Mouse (Mus musculus): Measurements from ENCODE around the gene Gm45234. TPM values are rescaled to one million over a fixed set of nuclear protein-coding genes. Genes with fewer than 3 reads are reported as not detected.

Gm45234 gene
- polyA plus RNA-seq, 1 experiment, result not detected

- Histone ChIP-seq H3K4me3 (replicated peaks; ENCODE audit: control insufficient read depth, low read depth, low read length) (no peak overlapping the region), H3K4me1 (ENCODE audit: control insufficient read depth, insufficient read depth, low read length) (no peaks in the 10 kb centered on the region), H3K27ac (ENCODE audit: control insufficient read depth, insufficient read depth, low read depth, low read length, poor library complexity) (no peak overlapping the region)
- TF ChIP-seq POLR2A (IDR thresholded peaks at IDR 0.05; ENCODE audit: borderline replicate concordance, control insufficient read depth, low read depth, low read length), result no peak
- no peak for TF ChIP-seq CTCF (IDR thresholded peaks at IDR 0.05; ENCODE audit: control insufficient read depth, insufficient read depth, low read length)
- WGBS, result 69% methylated on average over 5 of the region's 5 CpGs
Observed at GRCm38 (mm10) chr6:124757909-124758848, 2.4 kb upstream of the Gm45234 start.

- 35% methylated on average over 5 of the region's 5 CpGs for WGBS
- Histone ChIP-seq H3K4me1 (ENCODE audit: control insufficient read depth, insufficient read depth, low read length) (no peaks in the 10 kb centered on the region), H3K27ac (ENCODE audit: control insufficient read depth, insufficient read depth, low read depth, low read length, poor library complexity) (no peak overlapping the region), H3K4me3 (replicated peaks; ENCODE audit: control insufficient read depth, low read depth, low read length) (no peak overlapping the region)
- no peak for TF ChIP-seq CTCF (IDR thresholded peaks at IDR 0.05; ENCODE audit: control insufficient read depth, insufficient read depth, low read length)
- TF ChIP-seq POLR2A (IDR thresholded peaks at IDR 0.05; ENCODE audit: borderline replicate concordance, control insufficient read depth, low read depth, low read length), result no peak
Observed at GRCm38 (mm10) chr6:124757351-124757880, 1.6 kb upstream of the Gm45234 start.

- no peak for TF ChIP-seq CTCF (IDR thresholded peaks at IDR 0.05; ENCODE audit: control insufficient read depth, insufficient read depth, low read length)
- TF ChIP-seq POLR2A (IDR thresholded peaks at IDR 0.05; ENCODE audit: borderline replicate concordance, control insufficient read depth, low read depth, low read length), result no peak
- Histone ChIP-seq H3K4me1 (ENCODE audit: control insufficient read depth, insufficient read depth, low read length) (no peaks in the 10 kb centered on the region), H3K4me3 (replicated peaks; ENCODE audit: control insufficient read depth, low read depth, low read length) (peak overlapping the region; percentile 66), H3K27ac (ENCODE audit: control insufficient read depth, insufficient read depth, low read depth, low read length, poor library complexity) (peak overlapping the region; percentile 77)
- 2% methylated on average over 54 of the region's 54 CpGs for WGBS
Observed at GRCm38 (mm10) chr6:124756652-124757350, 980 bp upstream of the Gm45234 start.

- TF ChIP-seq CTCF (IDR thresholded peaks at IDR 0.05; ENCODE audit: control insufficient read depth, insufficient read depth, low read length), result no peak
- TF ChIP-seq POLR2A (IDR thresholded peaks at IDR 0.05; ENCODE audit: borderline replicate concordance, control insufficient read depth, low read depth, low read length), result no peak
- Histone ChIP-seq H3K4me1 (ENCODE audit: control insufficient read depth, insufficient read depth, low read length) (no peaks in the 10 kb centered on the region), H3K27ac (ENCODE audit: control insufficient read depth, insufficient read depth, low read depth, low read length, poor library complexity) (no peak overlapping the region), H3K4me3 (replicated peaks; ENCODE audit: control insufficient read depth, low read depth, low read length) (peak overlapping the region; percentile 79)
- WGBS, result 27% methylated on average over 3 of the region's 3 CpGs
Observed at GRCm38 (mm10) chr6:124755306-124755705, 515 bp downstream of the Gm45234 start.

DNA sequence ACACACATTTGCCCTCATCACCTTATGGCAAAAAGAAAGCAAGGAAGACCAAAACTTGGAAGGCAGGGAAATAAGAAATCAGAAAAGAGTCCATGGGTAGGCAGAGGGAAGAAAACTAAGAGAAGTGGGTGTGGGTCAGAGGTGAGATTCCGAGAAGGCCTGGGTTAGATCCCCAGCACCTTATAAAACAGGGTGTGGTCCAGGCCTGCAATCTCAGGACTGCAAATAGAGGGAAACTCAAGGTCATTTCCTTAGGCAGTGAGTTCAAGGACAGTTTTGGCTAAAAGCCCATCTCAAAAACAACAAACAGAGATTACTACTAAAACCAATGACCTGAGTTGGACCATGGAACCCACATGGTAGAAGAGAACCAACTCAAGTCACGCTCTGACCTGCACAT is 2.0 kb downstream of the Gm45234 start:
- WGBS, result 86% methylated on average over 2 of the region's 2 CpGs
- H3K27ac ChIP-seq (ENCODE audit: control insufficient read depth, insufficient read depth, low read depth, low read length, poor library complexity), result no peak overlapping the region
- no peaks in the 10 kb centered on the region for H3K4me1 ChIP-seq (ENCODE audit: control insufficient read depth, insufficient read depth, low read length)
- TF ChIP-seq POLR2A (IDR thresholded peaks at IDR 0.05; ENCODE audit: borderline replicate concordance, control insufficient read depth, low read depth, low read length), result no peak
- no peak overlapping the region for H3K4me3 ChIP-seq (replicated peaks; ENCODE audit: control insufficient read depth, low read depth, low read length)

DNA sequence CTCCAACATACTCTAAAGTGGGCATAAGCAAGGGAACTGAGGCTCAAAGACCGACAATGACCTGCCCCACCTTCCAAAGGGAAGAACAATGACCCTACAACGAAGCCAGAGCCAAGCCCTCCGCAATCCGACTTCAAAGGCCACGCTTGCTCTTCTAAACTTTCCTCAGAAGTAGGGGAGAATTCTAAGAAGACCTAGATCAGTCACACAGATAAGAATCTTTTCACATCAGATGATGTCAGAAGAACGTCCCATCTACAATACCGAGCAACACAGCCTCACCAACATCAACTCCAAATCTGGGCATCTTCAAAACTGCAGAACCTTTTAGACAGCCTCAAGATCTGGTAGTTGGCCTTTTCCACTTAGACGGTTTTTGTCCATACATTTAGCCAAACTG is 5.4 kb downstream of the Gm45234 start:
- H3K4me1 ChIP-seq (ENCODE audit: control insufficient read depth, insufficient read depth, low read length), result no peaks in the 10 kb centered on the region; the same call in 1 of the 2 replicates
- WGBS, result 82% methylated on average over 8 of the region's 8 CpGs
- H3K4me3 ChIP-seq (replicated peaks; ENCODE audit: control insufficient read depth, low read depth, low read length), result no peak overlapping the region
- TF ChIP-seq CTCF (IDR thresholded peaks at IDR 0.05; ENCODE audit: control insufficient read depth, insufficient read depth, low read length), result no peak
- no peak for TF ChIP-seq POLR2A (IDR thresholded peaks at IDR 0.05; ENCODE audit: borderline replicate concordance, control insufficient read depth, low read depth, low read length)
- H3K27ac ChIP-seq (ENCODE audit: control insufficient read depth, insufficient read depth, low read depth, low read length, poor library complexity), result no peak overlapping the region

GRCm38 (mm10) chr6:124746654-124747632 is 8.9 kb downstream of the Gm45234 start:
- WGBS, result 89% methylated on average over 7 of the region's 7 CpGs
- Histone ChIP-seq H3K27ac (ENCODE audit: control insufficient read depth, insufficient read depth, low read depth, low read length, poor library complexity) (no peak overlapping the region), H3K4me3 (replicated peaks; ENCODE audit: control insufficient read depth, low read depth, low read length) (no peak overlapping the region), H3K4me1 (ENCODE audit: control insufficient read depth, insufficient read depth, low read length) (no peaks in the 10 kb centered on the region; the same call in 1 of the 2 replicates)
- TF ChIP-seq POLR2A (IDR thresholded peaks at IDR 0.05; ENCODE audit: borderline replicate concordance, control insufficient read depth, low read depth, low read length) (no peak), CTCF (IDR thresholded peaks at IDR 0.05; ENCODE audit: control insufficient read depth, insufficient read depth, low read length) (no peak)

All from bone marrow, adult 2 months (tissue).